Mouse (Mus musculus): ENCODE data around the gene Gm21985. TPM values are rescaled to one million over a fixed set of nuclear protein-coding genes. Genes with fewer than 3 reads are reported as not detected.

The Gm21985 gene
- total RNA-seq, 4 experiments from 2014 or later: 1.5 TPM; not detected in 3

Other genes with a start within 250 kb of the Gm21985 start
- gene Olfr1311, start 241.9 kb upstream of the Gm21985 start, total RNA-seq (2022): not detected
- gene Olfr1312, start 216.1 kb upstream of the Gm21985 start, total RNA-seq (2022): not detected
- not detected for gene Olfr1313, start 188.5 kb upstream of the Gm21985 start, total RNA-seq (2022)
- gene Olfr1314, start 169.5 kb upstream of the Gm21985 start, total RNA-seq (2022): not detected
- not detected for gene Olfr1315-ps1, start 150.9 kb upstream of the Gm21985 start, total RNA-seq (2022)
- not detected for gene Olfr1316, start 131.3 kb upstream of the Gm21985 start, total RNA-seq (2022)
- gene Olfr1317, start 126.0 kb upstream of the Gm21985 start, total RNA-seq (2022): not detected
- not detected for gene Olfr1318, start 112.1 kb upstream of the Gm21985 start, total RNA-seq (2022)
- gene Lpcat4, start 26.8 kb upstream of the Gm21985 start, total RNA-seq (2022): 10 to 100 TPM in 1 of 4 experiments, 1 to 10 TPM in 3; 5.1 to 10.7 (median 7.1) TPM
- gene Nutm1, start 7.0 kb upstream of the Gm21985 start, total RNA-seq (2022): under 1 TPM in 1 of 4 experiments, not detected in 3; 0.06 TPM
- 100 to 1,000 TPM in 2 of 4 experiments, 10 to 100 TPM in 2; 77.3 to 151 (median 111) TPM for gene Nop10, start 4.4 kb upstream of the Gm21985 start, total RNA-seq (2022)
- 10 to 100 TPM; 41.1 to 56.3 (median 49.1) TPM for gene Slc12a6, start 489 bp upstream of the Gm21985 start, total RNA-seq (2022)
- gene Emc4, start 101.7 kb downstream of the Gm21985 start, total RNA-seq (2022): 100 to 1,000 TPM in 2 of 4 experiments, 10 to 100 TPM in 2; 86.5 to 106 (median 95.5) TPM
- 10 to 100 TPM; 10.8 to 13.9 (median 12.1) TPM for gene Katnbl1, start 112.9 kb downstream of the Gm21985 start, total RNA-seq (2022)
- 10 to 100 TPM; 33.3 to 36.7 (median 34.6) TPM for gene Emc7, start 188.7 kb downstream of the Gm21985 start, total RNA-seq (2022)
- not detected for gene Chrm5, start 214.5 kb downstream of the Gm21985 start, total RNA-seq (2022)
- gene Aven, start 226.7 kb downstream of the Gm21985 start, total RNA-seq (2022): 10 to 100 TPM in 3 of 4 experiments, 1 to 10 TPM in 1; 8.8 to 16.3 (median 13.1) TPM